Mouse (Mus musculus): ENCODE results near the gene Vmn2r93.

Gene Vmn2r93

DNA sequence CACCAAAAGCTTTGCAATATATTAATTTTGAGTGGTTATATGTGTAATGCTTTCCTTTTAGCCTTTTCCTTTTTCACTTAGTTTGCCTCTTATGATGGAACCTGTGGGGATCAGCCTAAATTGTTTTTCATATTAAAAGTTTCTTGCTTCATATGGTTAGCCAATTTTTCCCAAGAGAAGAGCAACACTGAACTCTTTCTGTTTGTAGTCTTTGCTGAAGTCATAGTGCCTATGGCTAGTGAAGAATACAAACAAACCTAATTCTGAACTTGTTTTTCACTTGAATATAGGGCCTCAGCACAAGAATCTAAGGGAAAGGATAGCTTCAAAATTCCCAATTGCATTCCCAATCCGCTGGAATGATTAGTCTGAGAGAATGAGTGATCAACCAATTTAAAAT is at the start of gene Vmn2r93:
Gene Vmn2r93 (plus strand): TSS at position 301 of the 400 bp plus-strand sequence.
- DNase-seq (ENCODE audit: low spot score in 2 of 2), result no peak

DNA sequence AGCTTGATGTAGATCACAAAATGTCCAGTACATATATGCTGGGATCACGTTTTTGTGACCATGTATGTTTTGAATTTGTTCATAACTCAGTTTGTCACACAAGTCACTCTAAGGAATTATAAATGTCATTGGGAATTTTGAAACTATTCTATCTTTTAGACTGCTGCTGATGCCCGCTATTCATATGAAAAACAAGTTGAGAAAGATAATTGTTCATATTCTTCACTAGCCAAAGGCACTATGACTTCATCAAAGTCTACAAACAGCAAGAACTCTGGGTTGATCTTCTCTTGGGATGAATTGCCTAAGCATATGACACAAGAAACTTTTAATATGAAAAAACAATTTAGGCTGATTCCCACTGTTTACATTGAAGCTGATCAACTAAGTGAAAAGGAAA is 20.2 kb upstream of the Vmn2r93 start, which contains the start of gene Vmn2r94:
Gene Vmn2r94 (minus strand): TSS at position 101 of the 400 bp plus-strand sequence.
- no peak for DNase-seq (ENCODE audit: low spot score in 2 of 2)

DNA sequence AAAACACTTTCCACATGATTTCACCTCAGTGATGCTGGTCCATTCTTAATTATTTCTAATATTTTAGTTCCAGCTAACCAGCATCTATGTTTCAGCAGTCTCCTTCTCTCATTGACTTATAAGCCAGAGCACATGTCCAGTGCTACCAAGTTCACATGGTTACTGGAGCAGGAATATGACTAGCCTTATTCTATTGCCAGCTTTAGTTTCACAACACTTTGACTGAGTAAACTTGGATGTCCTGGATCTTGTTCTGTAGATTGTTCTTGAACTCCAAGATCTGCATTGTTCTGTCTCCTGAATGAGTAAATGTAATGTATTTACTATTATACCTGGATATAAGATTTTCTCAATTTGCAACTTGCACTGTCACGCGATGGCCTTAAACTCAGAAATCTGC is 25.1 kb downstream of the Vmn2r93 start:
- DNase-seq (ENCODE audit: low spot score in 2 of 2), result no peak

DNA sequence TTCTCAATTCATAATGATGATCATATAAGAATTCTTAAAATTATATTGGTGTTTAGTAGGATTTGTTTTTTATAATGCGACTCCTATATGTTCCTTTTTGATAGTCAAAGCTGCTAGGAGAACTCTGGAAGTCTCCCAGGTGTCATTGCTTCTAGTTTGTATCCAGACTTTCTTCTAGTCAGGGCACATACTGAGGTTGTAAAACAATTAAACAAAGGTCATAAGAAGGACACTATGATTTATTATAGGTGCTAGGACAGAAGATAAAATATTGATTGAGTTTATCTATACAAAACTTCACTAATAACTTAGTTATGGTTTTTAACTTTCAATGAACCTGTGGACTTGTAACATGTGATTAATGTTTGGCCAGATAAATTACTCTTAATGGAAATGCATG is 62.1 kb downstream of the Vmn2r93 start:
- DNase-seq (ENCODE audit: low spot score in 2 of 2), result no peak

DNA sequence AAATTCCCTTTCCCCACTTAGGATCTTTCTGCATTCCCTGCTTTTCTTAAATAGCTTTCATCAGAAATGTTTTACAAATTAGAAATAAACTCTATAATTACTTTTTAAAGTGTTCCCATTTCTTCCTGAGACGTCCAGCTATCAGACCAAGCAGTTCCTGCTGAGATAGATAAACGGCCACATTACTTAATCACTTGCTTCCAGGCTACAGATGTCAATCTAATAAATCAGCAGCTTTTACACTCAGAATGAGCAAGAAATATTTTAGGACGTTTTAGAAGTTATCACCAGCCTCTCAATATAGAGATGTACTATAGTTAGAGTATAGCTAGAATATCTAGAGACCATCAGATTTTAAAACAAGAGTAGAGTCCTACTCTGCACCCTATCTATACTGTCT is 62.7 kb downstream of the Vmn2r93 start:
- no peak for DNase-seq (ENCODE audit: low spot score in 2 of 2)

Measured in heart, adult 9 months (tissue).